Mouse (Mus musculus): ENCODE results near the gene Znrf3.
A peak's percentile ranks its signal among the peaks of the same experiment; 100 is the strongest.

The Znrf3 gene

DNA sequence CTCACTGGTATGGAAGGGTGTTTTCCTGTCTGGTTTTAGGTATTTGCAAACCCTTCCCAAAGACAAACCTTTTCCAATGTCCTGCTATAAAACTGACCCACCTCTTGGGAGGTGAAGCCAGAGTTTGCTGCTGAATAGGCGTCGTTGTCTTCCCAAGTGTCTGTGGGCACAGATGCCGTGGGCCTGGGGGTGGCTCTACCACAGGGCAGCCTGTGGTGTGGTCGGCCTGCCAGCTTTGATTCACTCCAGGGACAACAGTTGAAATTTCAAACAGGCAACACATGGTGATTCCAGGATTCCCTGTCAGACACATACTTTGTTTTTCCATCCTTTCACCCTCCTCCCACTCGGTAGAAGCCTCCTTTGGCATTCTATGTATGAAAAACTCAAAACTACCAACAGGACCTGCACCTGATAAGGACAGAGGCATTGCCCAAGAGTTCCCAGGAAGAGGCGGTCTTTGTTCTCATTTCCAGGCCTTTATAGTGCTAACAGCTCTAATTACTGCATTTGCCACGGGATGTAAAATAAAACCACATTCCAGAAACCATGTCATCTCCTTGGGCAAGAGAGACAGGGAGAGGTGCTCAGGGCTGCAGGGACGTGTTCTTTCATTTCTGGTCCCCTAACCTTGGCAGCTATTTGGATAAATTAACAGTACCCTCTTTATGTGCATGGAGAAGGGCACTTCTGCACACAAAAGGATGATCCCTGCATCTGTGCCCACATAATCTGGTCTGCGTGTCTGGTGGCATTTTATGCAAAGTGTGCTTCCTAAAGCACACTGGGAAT, 173.2 kb downstream of the Znrf3 start:
- DNase-seq (ENCODE audit: low spot score in 2 of 2) = no peak

DNA sequence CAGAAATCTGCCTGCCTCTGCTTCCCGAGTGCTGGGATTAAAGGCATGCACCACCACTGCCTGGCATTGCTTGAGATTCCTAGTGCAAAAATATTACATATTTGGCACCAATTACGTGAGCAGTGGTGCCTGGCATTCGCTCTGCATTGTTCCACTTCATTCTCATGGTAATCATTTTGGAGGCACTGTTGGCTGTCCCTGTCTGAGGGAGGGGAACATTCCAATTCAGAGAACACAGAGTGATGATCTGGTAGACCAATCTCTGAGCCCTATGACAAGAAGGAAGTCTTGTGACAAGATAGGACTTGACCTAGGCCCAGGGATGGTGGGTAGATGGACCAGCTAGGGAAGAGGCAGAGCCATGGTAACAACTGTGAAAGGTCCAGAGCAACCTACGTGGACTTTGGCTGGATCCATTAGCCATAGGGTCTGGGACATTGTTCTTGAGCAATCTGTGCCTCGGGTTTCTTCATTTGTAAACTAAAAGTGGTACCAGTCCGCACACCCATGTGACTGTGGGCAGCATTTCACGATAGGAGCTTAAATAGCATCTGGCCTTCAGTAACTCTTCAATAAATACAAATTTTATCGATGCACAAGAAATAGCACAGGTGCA, 174.7 kb downstream of the Znrf3 start:
- no peak for DNase-seq (ENCODE audit: low spot score in 2 of 2)

DNA sequence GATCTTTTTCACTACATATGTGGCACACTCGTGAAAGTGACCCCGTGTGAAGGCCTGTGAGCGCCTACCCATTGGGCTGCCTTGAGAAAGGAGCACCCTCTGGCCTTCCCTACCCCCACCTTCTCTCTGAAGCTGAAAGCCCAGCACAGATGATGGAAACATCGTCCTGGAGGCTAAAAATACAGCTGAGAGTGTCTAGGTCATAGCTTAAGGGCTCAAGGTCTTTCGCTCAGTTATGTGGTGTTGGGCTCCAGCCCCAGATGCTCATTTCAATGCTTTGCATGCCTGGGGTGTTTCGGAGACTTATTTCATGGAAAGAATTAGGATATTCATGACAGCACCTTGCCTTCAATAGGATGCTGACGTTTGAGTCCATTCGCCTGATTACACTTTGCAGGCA, 178.9 kb downstream of the Znrf3 start:
- DNase-seq (ENCODE audit: low spot score in 2 of 2) = no peak

DNA sequence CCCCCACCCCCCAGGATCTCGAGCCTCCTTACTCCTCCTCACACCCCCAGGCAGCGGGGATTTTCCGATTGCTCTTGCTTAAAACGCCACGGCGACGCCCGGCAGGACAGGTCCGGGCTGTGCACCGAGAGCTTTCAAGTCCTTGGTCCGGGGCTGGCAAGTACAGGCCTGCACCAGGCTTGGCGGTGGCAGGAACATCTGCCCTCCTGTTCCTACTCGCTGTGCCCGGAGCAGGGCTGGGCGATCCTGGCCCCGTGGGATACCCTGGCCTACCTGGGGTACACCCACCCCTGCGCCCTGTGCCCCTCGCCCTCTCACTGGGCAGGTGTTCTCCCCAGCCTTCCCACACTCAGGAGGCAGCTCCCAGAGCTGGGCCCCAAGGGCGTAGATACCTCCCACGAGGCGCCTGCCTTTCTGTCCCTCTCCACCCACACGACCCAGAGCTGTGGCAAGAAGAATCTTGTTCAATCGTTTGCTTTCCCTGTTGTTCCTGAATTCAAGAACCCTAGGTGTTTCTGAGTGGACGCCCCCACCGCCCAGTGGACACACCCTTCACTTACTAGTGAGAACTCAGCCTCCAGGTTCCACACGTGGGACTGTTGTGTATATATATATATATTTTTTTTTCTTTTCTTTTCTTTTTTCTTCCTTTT, 181.4 kb downstream of the Znrf3 start:
- no peak for DNase-seq (ENCODE audit: low spot score in 2 of 2)

DNA sequence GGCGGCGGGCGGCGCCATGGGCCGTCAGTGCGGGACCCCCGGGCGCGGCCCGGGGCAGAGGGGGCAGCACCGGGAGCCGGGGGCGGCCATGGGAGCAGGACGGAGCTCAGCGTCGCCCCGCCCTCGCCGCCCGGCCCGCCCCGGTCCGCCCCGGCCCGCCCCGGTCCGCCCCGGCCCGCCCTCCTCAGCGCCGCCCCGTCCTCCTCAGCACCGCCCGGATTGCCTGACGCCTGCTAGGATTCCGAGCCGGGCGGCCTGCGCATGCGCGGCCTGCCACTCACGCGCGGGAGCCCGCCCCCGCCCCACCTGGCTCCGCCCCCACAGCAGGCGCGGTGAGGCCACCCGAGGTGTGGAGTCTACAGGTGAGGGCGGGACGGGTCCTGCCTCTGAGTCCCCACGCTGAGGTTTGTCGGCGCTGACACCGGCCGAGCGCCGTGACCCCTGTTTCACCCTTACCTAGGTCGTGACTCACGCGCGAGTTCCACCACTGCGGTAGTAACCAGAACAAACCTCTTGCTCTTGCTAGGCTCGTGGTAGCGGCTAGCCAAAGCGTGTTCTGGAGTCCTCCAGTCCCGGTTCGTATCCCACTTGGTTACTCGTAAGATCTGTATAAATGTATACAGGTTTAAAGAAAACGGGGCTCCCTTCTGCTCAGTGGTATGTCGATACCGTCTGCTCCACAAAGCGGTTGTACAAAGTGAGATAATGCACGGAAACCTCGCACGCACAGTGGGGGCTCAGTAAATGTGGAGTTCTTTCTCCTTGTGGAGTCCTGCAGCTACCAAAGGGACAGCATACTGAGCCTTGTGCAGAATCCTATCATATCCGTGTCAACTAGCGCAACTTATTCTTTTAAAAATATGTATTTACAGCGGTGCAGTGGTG, 182.9 kb downstream of the Znrf3 start, which contains the start of gene Kremen1:
Gene Kremen1, minus strand, starts transcription at position 51 of the 885 bp plus-strand sequence.
- DNase-seq (ENCODE audit: low spot score in 2 of 2) = peak; percentile 89 to 95

DNA sequence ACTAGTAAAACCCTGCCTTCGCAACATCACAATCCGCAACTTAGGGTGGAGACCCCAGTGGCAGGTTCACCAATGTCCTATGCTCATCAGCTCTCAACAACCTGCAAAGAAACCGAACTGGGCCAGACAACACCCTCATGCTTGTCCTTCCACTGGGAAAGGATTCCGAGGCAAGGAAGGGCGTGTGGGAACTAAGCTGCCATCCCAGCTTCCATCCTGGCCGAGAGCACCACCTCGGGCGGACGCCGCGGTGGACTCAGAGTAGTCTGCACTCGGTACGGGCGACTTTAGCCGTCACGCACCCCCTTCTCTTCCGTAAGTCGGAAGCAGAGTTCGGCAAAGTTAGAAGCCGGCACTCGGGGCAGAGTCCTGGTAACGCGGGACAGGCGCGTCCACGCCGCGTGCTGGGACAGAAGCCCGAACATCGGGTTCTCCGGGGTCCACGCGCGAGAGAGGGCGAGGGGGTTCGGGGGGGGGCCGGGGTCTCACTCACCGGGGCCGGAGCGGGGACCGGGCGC, 183.6 kb downstream of the Znrf3 start:
- peak; percentile 51 to 59 for DNase-seq (ENCODE audit: low spot score in 2 of 2)

DNA sequence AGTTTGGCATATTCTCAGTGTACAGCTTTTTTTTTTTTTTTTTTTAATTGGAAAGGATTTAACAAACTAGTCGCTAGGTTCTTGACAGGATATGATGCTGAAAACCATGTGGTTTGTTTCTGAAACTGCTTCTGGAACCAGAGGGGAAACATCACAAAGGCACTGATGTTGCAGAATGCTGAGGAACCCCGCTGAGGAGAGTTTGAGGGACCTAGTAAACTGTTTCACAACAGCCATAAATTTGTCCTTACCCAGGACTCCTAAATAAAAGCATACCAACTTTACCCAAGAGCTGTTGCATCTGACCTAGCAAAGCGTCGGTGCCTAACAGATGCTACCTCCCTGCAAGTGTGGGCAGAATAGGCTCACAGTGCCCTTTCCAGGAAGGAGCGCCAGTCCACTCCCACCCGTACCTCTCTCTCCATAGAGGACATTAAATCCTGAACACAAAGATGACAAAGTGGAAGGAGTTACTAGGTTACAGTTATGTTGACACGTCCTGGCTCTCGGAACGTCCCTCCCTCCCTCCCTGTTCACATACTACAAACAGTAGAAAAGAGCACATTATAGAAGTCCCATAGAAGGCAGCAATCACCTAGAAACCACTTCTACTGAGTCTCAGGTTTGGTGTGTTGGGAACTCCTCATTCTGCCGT, 184.6 kb downstream of the Znrf3 start:
- peak; percentile 40 to 55 for DNase-seq (ENCODE audit: low spot score in 2 of 2)

DNA sequence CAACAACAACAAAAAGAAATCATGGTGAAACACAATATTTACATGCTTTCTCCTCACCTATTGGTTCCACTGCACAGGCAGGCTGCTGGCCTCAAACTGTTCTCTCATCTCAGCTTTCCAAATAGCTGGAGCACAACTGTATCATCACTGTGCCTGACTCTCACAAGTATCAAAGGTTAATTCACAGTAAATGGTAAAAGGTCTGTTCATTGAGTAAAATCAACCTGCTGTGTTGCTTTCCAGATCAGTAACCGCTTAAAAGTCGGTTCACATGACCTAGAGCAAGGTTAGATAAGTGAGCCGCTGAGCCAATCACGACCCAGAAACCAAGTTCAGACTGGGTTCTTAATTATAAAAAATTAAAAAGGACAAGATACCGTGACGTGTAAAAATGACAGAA, 186.6 kb downstream of the Znrf3 start:
- no peak for DNase-seq (ENCODE audit: low spot score in 2 of 2)

DNA sequence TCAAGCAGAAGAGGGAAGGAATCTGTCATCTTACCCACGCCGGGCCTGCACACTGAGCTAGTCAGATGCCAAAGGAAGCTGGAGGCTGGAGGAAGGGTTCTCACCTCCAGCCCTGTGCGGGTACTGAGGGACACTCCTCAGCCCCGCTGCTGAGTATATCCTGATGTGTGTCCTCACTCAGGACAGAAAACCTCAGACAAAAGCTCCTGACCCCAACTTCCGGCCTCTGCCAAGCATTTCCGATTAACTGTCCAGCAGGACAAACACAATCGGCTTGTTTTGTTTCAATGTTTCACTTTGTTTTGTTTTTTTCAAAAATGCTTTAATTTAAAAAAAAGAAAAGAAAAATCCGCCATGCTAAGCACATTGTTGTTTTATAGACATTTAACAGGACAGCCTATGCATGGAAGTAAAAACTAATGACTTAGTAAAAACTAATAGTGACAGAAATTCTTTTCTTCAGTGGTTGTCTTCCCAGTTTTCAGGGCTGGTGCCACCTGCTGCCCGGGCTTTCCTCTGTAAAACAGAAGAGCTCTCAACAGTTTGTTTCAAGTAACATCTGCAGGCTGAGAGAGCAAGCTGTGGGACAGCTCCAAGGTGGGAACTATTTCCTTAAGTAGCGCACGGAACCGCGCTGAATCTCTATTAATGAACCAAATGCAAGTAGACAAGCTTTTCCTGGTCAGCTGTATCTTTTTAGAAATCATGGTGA, 187.3 kb downstream of the Znrf3 start:
- DNase-seq (ENCODE audit: low spot score in 2 of 2) = peak; percentile 35 to 37

DNA sequence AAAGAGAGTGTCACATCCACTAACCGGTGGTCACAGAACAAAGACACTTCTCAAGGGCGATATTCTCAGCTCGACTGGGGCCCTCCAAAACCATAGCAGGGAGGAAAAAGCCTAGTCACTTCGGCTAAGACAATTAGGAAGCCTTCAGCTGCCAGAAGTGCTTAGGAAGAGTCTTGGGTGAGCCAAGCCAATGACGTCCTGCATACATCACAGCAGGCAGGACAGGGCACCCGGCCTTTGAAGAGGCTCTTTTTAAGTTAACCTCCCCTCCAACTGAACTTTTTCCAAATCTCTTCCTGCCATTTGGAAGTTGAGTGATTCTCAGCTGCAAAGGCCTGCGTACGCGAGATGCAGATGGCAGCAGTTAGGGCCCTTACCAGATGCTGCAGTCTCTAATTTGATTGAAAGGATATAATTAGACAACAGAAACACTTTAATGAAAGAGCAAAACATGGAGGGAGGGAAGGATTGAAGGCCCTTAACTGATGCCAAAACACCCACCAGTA, 189.1 kb downstream of the Znrf3 start:
- DNase-seq (ENCODE audit: low spot score in 2 of 2) = no peak

DNA sequence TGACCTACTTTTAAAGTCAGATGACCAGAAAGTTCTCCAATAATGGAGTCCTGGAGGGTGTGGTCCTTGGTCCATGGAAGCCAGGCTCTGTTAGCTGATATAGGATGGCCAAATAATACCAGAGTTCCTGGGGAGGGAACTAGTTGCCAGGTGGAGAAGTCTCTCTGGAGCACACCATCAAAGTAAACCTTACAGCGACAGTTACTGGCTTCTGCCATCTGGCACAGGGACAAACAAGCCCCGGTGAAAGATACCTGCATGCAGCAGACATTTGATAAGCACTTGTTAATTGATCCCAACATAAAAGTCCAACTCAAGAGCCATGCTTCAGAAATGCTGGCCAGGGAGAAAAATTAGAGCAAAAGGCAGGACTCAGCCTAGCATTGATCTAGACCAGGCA, 190.6 kb downstream of the Znrf3 start:
- peak; percentile 45 to 52 for DNase-seq (ENCODE audit: low spot score in 2 of 2)

DNA sequence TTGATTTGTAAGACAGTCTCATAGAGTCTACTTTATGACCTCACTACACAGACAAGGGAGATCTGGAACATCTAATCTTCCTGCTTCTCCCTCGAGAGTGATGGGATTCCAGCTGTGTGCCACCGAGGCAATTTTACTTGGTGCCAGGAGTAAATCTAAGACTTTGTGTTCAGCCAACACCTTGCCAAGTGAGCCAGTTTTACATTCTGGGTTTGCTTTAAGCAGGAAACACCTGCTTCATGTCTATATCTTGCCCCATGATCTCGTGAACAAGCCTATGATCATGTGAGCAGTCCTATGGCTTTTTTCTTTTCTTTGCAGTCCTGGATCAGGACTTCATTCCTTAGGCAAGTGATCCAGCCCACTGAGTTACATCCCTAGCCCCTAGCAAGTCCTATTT, 191.1 kb downstream of the Znrf3 start:
- DNase-seq (ENCODE audit: low spot score in 2 of 2) = peak; percentile 60 to 63

DNA sequence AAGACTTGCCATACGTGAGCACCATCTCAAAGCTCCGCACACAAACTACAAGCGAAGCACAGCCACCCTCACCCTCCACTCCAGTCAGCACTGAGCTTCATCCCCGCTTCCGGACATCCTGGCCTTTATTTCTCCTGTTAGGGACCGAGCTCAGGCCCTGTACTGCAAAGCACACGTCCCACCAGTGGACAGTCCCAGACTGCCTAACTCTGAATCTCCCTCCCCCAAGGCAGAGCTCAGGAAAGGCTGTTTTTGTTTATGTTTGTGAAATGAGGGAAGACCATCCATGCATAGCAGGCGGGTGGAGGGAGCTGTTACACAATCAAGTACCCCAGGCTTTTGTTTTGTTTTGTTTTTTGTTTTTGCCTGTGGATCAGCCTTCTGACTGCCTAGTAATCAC, 191.9 kb downstream of the Znrf3 start:
- DNase-seq (ENCODE audit: low spot score in 2 of 2) = no peak

DNA sequence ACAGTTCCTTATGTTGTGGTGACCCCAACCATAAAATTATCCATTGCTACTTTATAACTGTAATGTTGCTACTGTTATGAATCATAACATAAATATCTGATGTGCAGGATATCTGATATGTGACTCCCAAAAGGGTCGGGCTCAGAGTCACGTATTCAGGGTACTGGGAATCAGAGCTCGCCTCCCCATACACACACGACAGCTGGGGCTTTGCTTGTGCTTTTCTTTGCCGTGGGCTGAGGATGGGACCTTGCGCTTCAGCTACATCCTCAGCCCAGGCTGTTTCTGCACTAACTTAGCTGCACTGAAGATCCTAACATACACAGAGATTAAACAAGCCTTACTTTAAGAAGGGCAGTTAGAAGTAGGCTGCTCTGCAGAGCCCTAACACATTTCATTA, 193.5 kb downstream of the Znrf3 start:
- no peak for DNase-seq (ENCODE audit: low spot score in 2 of 2)

DNA sequence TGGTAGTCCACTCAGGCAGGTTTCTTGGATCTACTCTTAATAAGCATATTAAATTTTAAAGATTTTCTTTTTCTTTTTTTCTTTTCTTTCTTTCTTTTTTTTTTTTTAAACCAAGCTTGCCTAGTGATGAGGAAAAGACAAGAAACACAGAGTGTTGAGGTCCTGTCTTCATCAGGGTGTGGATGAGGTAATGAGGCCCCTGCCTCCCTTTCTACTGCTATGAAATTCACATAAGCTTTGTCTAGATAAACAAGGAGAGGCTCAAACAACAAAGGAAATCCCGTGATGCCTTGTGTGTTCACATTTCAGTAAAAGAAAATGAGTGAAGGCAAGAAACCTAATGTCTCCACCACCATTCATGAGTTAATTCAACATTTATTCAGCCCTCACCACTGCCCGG, 196.4 kb downstream of the Znrf3 start:
- no peak for DNase-seq (ENCODE audit: low spot score in 2 of 2)

DNA sequence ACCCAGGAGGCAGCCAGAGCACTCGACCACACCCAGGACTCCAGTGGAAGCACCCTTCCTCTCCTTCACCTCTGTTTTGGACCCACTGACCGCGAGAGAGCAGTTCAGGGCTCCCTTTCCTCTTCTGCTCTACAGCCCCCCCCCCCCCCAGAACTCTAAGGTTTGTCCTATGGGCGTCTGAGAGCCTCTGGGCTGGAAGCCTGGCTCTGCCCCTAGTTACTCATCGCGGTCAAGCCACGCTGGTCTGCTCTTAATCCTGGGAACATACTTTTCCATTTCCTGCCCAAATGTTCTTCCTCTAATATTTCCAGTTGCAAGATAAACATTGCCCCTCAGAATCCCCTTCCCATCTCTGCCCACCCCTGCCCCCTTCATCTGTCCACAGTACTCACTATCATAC, 199.2 kb downstream of the Znrf3 start:
- no peak for DNase-seq (ENCODE audit: low spot score in 2 of 2)

DNA sequence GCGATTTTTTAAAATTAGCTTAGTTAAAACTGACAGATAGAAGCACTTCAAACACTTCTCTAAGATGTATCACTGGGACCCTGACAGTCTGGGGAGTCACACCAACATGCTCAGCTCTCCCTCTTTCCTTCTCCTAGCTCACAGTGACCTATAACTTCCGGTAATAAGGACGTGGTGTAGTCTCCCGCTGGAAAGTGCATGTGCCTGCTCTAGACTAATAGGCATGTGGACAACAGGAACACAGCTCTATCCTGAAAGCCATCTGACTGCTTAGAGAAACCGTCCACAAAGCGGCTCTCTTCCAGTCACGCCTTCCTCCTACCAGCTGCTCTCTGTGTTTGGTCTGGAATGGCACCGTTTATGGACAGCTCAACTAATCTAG, 199.9 kb downstream of the Znrf3 start:
- DNase-seq (ENCODE audit: low spot score in 2 of 2) = no peak

DNA sequence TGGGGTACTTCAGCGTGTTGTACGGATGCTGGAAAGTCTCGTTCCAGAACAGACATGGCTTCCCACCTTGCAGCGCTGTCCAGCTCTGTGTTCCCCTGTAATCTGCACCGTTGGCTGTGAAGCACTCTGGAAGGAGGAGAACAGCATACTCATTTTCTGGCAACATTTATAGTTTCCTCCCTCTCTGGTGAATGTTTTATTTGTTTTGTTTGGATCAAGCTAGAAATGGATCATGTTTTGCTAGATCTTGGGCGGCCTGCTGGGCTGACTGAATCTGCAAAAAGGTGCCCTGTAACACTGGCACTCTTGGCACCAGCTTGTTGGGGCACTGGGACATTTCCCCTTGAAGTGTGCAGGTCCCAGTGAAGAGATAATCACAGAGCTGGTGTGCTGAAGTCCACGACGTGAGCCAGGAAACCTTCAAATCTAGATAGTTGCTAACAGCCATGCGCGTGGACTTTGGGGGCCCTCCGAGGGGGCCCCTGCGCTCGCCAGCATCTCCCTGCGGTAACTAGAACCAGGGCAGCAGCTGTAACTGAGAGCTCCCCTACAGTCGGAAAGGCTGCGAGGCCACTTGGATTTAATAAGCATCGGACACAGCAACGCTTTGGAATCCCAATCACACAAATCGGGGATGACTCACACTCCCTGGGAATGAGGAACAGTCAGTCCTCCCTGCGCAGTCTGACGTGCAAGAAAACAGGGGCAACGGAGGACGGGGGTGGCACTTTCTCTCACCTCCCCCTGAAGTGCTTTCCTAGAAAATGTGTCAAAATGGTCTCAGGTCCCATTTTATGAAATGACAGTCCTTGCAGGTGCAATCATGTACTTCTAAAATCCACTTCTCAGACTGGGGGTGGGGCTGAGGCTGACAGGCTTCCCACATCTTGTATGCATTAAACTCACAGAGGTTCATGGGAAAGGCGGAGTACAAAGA, 200.6 kb downstream of the Znrf3 start:
- DNase-seq (ENCODE audit: low spot score in 2 of 2) = no peak

DNA sequence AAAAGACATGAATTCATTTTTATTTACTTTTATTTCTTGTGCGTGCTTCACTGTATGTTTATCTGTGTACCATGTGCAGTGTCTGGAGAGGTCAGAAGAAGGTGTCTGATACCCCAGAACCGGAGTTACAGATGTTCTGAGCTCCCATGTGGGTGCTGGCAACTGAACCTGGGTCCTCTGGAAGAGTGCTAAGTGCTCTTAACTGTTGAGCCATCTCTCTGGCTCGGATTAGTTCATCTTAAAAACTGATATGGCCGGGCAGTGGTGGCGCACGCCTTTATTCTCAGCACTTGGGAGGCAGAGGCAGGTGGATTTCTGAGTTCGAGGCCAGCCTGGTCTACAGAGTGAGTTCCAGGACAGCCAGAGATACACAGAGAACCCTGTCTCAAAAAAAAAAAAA, 201.4 kb downstream of the Znrf3 start:
- no peak for DNase-seq (ENCODE audit: low spot score in 2 of 2)
